Mouse (Mus musculus) G1E (cell line): Measurements from ENCODE around the gene Hist1h3h. TPM values are rescaled to one million over a fixed set of nuclear protein-coding genes. Genes with fewer than 3 reads are reported as not detected.
"Not testable (repeated sequence)": the region's sequence is repeated elsewhere in the genome, so short reads cannot be mapped to it uniquely, and the experiment has no call there.

Experiments
- ATAC-seq: 2 replicates; pipeline ENCODE4 v1.8.0; 2016; ENCODE audit warnings: mild to moderate bottlenecking; ENCODE audit not compliant: insufficient number of reproducible peaks, poor library complexity, low FRiP score, severe bottlenecking; ENCODE audit errors: extremely low read depth
- DNase-seq: peaks from one replicate; pipeline ENCODE4 v3.0.0; 2012; ENCODE audit warnings: low spot score
- H3K27me3 ChIP-seq: 2 replicates; pipeline ENCODE4 v1.6.1; 2012; ENCODE audit warnings: mild to moderate bottlenecking, low read length, inconsistent platforms; ENCODE audit not compliant: insufficient read depth
- H3K36me3 ChIP-seq: replicated peaks from 2 replicates; pipeline ENCODE3; 2012; ENCODE audit warnings: mild to moderate bottlenecking, inconsistent platforms
- H3K4me1 ChIP-seq: 2 replicates; pipeline ENCODE4 v1.6.1; 2012; ENCODE audit warnings: low read depth, low read length, inconsistent platforms, mixed read lengths; ENCODE audit not compliant: insufficient read depth
- H3K4me3 ChIP-seq: 2 replicates; pipeline ENCODE4 v1.5.1; 2012; ENCODE audit warnings: low read depth, mild to moderate bottlenecking, inconsistent platforms, low read length, moderate library complexity, mixed read lengths
- H3K9me3 ChIP-seq: replicated peaks from 2 replicates; pipeline ENCODE4 v1.6.1; 2012; ENCODE audit warnings: inconsistent platforms
- CTCF ChIP-seq: IDR thresholded peaks from 2 replicates; pipeline ENCODE4 v1.5.1; 2012; ENCODE audit warnings: low read depth, low read length, inconsistent platforms, mixed read lengths
- GATA1 ChIP-seq: IDR thresholded peaks from 2 replicates; pipeline ENCODE4 v1.6.1; 2012; ENCODE audit warnings: borderline replicate concordance, low read length, inconsistent platforms, mixed read lengths
- GATA2 ChIP-seq: IDR thresholded peaks from 2 replicates; pipeline ENCODE4 v1.6.1; 2012; ENCODE audit warnings: low read depth, low read length, inconsistent platforms, borderline replicate concordance
- POLR2AphosphoS5 ChIP-seq: IDR thresholded peaks from 2 replicates; pipeline ENCODE4 v1.6.1; 2012; ENCODE audit warnings: low read depth, low read length, inconsistent platforms; ENCODE audit not compliant: insufficient replicate concordance
- TAL1 ChIP-seq: conservative IDR thresholded peaks from 2 replicates; pipeline ENCODE4 v1.6.1; 2012; ENCODE audit warnings: low read depth, low read length, inconsistent platforms, mixed read lengths
- polyA plus RNA-seq: library from polyadenylated mRNA; stranded (reverse); fragments of >175 nt; gene quantifications from 2 replicates; pipeline ENCODE4 v1.2.3, GENCODE M21; 2012
- total RNA-seq, 2 experiments: library from RNA; stranded (forward) in 1 of 2; stranded (reverse) in 1 of 2; fragments of 200-1000 nt in 1 of 2; fragments of >200 nt in 1 of 2; fragmentation: Nextera tagmentation in 1 of 2; gene quantifications; 2 replicates each; pipeline ENCODE4 v1.2.3; 2014 to 2017

Gene Hist1h3h
- total and polyA plus RNA-seq, 3 experiments, result 29.3 to 634 (median 178) TPM

DNA sequence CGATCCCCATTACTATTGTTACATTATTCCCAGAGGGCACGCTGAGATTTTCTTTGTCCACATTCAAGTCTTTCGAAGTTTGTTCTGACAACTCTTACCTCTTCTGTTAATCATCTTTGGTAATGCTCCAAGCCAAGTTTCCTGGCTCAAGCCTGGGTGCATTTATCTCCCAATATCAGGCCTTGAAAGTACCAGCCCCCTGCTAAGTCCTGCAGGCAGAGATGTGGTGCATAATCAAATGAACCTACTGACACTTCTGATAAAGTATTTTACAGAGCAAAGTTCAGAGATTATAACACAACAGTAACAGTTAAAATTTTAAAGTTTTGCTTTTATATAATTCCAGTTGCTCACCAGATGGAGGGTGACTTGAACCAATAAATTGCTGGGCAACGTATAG is 5.8 kb upstream of the Hist1h3h start:
- H3K27me3 ChIP-seq, result no peaks in the 10 kb centered on the region
- H3K4me3 ChIP-seq, result peak overlapping the region; percentile 68; the same call in 1 of the 2 replicates
- H3K9me3 ChIP-seq, result no peaks in the 10 kb centered on the region
- no peak for DNase-seq
- peaks cover 30% of the 10 kb centered on the region for H3K4me1 ChIP-seq
- no peak for ATAC-seq
- H3K36me3 ChIP-seq, result no peaks in the 10 kb centered on the region
- no peak for TF ChIP-seq POLR2AphosphoS5
- peak; percentile 31; the same call in 1 of the 2 replicates for TF ChIP-seq TAL1

DNA sequence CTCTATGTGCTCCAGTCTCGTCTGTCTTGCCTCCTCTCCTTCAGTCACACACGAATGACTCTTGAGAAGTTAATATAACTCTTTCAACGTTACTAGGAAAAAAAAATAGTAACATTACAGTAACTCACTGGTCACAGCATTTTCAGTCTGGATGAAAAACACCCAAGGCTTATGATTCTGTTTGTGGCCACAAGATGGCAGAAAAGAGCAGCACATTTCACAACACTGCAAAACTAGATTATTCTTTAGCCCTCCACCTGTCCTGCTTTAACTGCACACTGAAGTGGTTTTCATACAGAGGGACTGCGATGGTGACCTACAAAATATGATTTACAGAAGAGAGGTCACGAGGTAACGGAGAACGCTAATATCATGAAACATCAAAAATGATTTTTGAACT is 2.7 kb upstream of the Hist1h3h start:
- Histone ChIP-seq H3K4me3 (peak overlapping the region; percentile 67; the same call in 1 of the 2 replicates), H3K9me3 (no peaks in the 10 kb centered on the region), H3K27me3 (no peaks in the 10 kb centered on the region), H3K36me3 (no peaks in the 10 kb centered on the region), H3K4me1 (peaks cover 43% of the 10 kb centered on the region)
- ATAC-seq (no peak), DNase-seq (peak; percentile 11)
- TF ChIP-seq POLR2AphosphoS5, result no peak
- no peak for TF ChIP-seq GATA2
- no peak for TF ChIP-seq GATA1
- TF ChIP-seq CTCF, result peak; percentile 74

DNA sequence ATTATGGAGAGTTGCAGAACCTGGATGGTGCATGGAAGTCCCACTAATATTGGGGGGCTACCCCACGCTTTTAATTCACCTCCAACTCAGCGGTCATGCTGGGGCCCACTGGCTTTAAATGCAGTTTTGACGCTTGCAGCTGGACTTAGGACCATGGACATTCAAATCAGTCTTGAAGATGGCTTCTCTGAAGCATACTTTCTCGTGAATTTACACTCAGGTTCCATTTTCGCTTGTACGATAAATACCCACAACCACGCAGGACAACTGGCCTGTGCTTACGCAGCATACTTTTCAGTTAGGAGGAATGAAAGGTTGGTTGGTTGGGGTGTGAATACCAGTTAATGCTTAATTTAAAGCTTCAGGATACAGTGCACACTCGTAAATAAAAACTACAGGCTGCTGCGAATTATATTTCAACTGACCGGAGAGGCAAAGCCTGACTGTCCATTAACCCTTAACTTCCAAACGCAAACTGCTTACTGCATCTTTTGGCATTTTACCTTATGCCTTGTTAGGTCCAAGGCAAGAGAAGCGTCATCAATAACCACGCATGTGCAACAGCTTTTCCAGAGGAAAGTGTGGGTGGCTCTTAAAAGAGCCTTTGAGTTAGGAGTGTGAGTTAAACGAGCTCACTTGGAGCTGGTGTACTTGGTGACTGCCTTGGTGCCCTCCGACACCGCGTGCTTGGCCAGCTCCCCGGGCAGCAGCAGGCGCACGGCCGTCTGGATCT is 2.2 kb upstream of the Hist1h3h start:
- no peak for DNase-seq
- Histone ChIP-seq H3K27me3 (no peaks in the 10 kb centered on the region), H3K4me3 (peak overlapping the region; percentile 67), H3K4me1 (peaks cover 48% of the 10 kb centered on the region), H3K36me3 (no peaks in the 10 kb centered on the region), H3K9me3 (no peaks in the 10 kb centered on the region)
- TF ChIP-seq POLR2AphosphoS5, result peak; percentile 93; the same call in 1 of the 2 replicates
- no peak for TF ChIP-seq TAL1
- ATAC-seq, result no peak

DNA sequence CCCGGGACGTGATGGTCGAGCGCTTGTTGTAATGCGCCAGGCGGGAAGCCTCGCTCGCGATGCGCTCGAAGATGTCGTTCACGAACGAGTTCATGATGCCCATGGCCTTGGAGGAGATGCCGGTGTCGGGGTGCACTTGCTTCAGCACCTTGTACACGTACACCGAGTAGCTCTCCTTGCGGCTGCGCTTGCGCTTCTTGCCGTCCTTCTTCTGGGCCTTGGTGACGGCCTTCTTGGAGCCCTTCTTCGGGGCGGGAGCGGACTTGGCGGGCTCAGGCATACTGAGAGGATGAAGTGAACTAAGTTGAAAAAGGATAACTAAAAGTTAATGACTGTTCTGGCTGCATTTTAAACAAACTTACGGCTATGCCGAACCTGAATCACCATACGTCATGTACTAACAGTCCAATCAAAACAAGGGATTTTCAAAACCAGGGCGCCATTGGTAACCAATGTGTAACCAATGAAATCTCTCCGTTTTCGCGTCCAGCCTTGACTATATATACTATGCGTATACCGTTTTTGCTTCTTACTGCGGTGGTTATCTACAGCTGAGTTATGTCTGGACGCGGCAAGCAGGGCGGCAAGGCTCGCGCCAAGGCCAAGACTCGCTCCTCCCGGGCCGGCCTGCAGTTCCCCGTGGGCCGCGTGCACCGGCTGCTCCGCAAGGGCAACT is 1.5 kb upstream of the Hist1h3h start, which contains the start of the genes Hist1h2bl and Hist1h2ai:
TSS of gene Hist1h2bl (minus strand) at position 280 of the 676 bp plus-strand sequence.
TSS of gene Hist1h2ai (plus strand) at position 559 of the 676 bp plus-strand sequence.
- TF ChIP-seq POLR2AphosphoS5, result peak; percentile 93; the same call in 1 of the 2 replicates
- H3K4me1 ChIP-seq, result peaks cover 51% of the 10 kb centered on the region
- H3K27me3 ChIP-seq, H3K36me3 ChIP-seq, H3K9me3 ChIP-seq: not testable (repeated sequence)
- peak; percentile 95 for DNase-seq
- peak within 1 kb of the TSS; percentile 68 for H3K4me3 ChIP-seq
- ATAC-seq, result peak; percentile 72

DNA sequence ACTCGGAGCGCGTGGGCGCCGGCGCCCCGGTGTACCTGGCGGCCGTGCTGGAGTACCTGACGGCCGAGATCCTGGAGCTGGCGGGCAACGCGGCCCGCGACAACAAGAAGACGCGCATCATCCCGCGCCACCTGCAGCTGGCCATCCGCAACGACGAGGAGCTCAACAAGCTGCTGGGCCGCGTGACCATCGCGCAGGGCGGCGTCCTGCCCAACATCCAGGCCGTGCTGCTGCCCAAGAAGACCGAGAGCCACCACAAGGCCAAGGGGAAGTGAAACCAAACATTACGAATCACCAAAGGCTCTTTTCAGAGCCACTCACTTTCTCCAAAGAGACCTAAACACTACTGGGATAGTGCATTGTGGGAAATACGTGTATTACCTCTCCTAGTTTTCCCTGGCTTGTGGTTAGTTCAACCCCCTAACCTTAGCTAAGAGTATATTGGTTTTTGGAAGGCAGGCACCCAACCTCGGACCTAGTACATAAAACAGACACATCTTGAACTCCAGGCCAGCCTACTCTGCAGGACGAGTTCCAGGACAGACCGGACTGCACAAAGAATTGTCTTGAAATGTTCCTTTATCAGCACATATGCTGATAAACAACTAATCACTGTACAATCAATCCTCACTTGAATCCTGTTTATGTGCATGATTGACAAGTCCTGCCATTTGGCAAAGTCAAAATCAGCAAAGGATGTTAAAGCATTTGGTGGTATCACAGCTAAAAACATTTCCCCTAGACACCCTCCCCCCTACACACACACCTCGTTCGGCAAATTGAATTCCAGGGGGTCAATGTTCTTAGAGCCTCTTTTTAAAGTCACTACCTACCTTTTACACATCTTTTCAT is 693 bp upstream of the Hist1h3h start:
- H3K36me3 ChIP-seq, H3K27me3 ChIP-seq, H3K9me3 ChIP-seq, ATAC-seq: not testable (repeated sequence)
- peaks cover 47% of the 10 kb centered on the region for H3K4me1 ChIP-seq
- H3K4me3 ChIP-seq, result peak overlapping the region; percentile 68; the same call in 1 of the 2 replicates
- peak; percentile 98 for TF ChIP-seq POLR2AphosphoS5
- DNase-seq, result peak; percentile 21

DNA sequence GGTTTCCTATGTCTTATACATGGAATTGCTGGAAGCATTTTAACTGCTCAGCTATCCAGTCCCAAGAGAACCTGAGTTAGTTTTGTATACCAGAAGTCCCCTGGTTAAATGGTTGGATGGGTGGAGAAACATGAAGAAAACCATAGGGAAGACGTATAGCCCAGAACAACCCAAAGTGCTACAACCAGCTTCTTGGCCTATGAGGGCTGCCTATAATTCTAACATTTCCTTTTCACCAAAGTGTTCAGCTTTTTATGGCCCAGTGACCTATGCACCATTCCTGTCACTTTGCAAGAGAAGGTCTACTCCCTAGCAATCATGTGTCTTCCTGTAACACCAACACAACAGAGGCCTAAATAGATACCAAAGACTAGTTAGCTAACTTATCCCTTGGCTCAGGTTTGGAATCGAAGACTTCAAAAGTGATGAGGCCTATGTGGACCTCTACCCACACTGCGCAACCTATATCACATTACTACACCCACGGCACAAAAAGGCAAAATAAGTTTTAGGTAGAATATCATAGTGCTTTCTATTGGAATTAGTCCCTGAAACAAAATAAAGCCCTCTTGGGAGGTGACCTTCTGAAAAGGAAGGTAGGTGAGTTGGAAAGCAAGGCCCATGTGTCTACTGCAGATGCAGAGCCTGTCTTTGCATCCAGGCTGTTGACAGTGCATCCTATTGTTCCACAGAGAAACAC is 1.1 kb downstream of the Hist1h3h start:
- DNase-seq (no peak), ATAC-seq (no peak)
- TF ChIP-seq POLR2AphosphoS5, result peak; percentile 96; the same call in 1 of the 2 replicates
- no peak for TF ChIP-seq GATA2
- Histone ChIP-seq H3K27me3 (no peaks in the 10 kb centered on the region), H3K4me3 (peak overlapping the region; percentile 56), H3K36me3 (no peaks in the 10 kb centered on the region), H3K4me1 (peaks cover 41% of the 10 kb centered on the region), H3K9me3 (no peaks in the 10 kb centered on the region)

DNA sequence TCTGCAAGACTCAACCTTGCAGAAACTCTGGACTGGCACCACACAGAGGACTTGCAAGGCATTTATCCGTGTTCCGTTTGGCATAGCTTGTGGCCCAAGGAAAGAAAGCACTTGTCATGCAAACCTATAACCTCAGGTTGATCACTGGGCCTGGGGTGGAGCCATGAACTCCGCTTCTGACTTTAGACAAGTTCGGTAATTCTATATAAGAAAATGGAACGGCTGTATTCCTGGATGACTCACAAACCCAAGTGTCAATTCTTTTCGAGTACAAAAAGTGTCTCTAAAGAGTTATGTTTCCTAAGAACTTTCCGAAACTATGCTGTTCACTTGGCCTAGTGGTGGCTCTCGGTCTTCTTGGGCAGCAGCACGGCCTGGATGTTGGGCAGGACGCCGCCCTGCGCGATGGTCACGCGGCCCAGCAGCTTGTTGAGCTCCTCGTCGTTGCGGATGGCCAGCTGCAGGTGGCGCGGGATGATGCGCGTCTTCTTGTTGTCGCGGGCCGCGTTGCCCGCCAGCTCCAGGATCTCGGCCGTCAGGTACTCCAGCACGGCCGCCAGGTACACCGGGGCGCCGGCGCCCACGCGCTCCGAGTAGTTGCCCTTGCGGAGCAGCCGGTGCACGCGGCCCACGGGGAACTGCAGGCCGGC is 3.8 kb downstream of the Hist1h3h start:
- not testable (repeated sequence) for ATAC-seq, H3K36me3 ChIP-seq, DNase-seq, H3K9me3 ChIP-seq, H3K27me3 ChIP-seq
- peaks cover 26% of the 10 kb centered on the region for H3K4me1 ChIP-seq
- peak overlapping the region; percentile 67; the same call in 1 of the 2 replicates for H3K4me3 ChIP-seq
